In genomic region chr11:108857254-108857653, GRCm38 (mm10) we compare ENCODE assay signal across 16 mouse cellular contexts.
A peak's percentile ranks its signal among the peaks of the same experiment; 100 is the strongest.
DNase-seq lines count a peak whose midpoint lies in the region; ATAC-seq and TF ChIP-seq lines count a peak whose summit lies in the region.
"Had no signal": no experiment of that assay in that cellular context is flagged by ENCODE, and none has a peak within 500 bp of the region (broad histone marks: within the 10 kb centered on the region; RNA-seq: fewer than 3 reads in every experiment).

No protein-coding gene starts in this region.

- DNase-seq in heart, adult 11 months, result peak; percentile 49
- no peak for DNase-seq in heart, postnatal 10 days
- no peak for DNase-seq in left cerebral cortex, adult 2 months (ENCODE audit: extremely low spot score in 1 of 2, low spot score in 2 of 2)
- no peak for DNase-seq in left cerebral cortex, postnatal 10 days (ENCODE audit: extremely low spot score in 1 of 2, low spot score in 2 of 2)
- DNase-seq in lung, adult 18-20 months, result no peak
- no peak for DNase-seq in limb, embryonic 10.5 days (ENCODE audit: low spot score)
- DNase-seq in thymus, postnatal 10 days (ENCODE audit: low spot score in 2 of 2), result no peak
- DNase-seq: gastrocnemius, postnatal 14 days; heart, adult 2 months; kidney, adult 18-20 months; thymus, postnatal 36 days had no signal

- no peaks in the 10 kb centered on the region for H3K27me3 ChIP-seq in lung, embryonic 16.5 days (ENCODE audit: control insufficient read depth, insufficient read depth, low read depth, low read length)
- H3K27me3 ChIP-seq in limb, embryonic 10.5 days (ENCODE audit: low read depth, poor library complexity, severe bottlenecking), result no peaks in the 10 kb centered on the region
- H3K27me3 ChIP-seq: heart, embryonic 13.5 days; hindbrain, embryonic 13.5 days; neural tube, embryonic 15.5 days had no signal

- peaks cover 17% of the 10 kb centered on the region for H3K4me1 ChIP-seq in lung, embryonic 16.5 days (replicated peaks; ENCODE audit: control insufficient read depth, insufficient read depth, low read length)
- H3K4me1 ChIP-seq in limb, embryonic 10.5 days, result peaks cover 20% of the 10 kb centered on the region

- no peak overlapping the region for H3K4me2 ChIP-seq in lung, embryonic 16.5 days (ENCODE audit: low read depth, low read length)
- H3K4me2 ChIP-seq: heart, embryonic 13.5 days; hindbrain, embryonic 13.5 days; neural tube, embryonic 15.5 days had no signal

- 30% methylated on average over 6 of the region's 6 CpGs for WGBS in lung, embryonic 16.5 days
- WGBS in limb, embryonic 10.5 days, result 49% methylated on average over 6 of the region's 6 CpGs

- H3K4me3 ChIP-seq in left cerebral cortex, adult 2 months, result no peak overlapping the region
- H3K4me3 ChIP-seq in lung, embryonic 16.5 days (ENCODE audit: low read length), result no peak overlapping the region
- no peak overlapping the region for H3K4me3 ChIP-seq in limb, embryonic 10.5 days
- H3K4me3 ChIP-seq: heart, adult 2 months; heart, embryonic 13.5 days; hindbrain, embryonic 13.5 days; neural tube, embryonic 15.5 days had no signal

- TF ChIP-seq CTCF in left cerebral cortex, adult 2 months (IDR thresholded peaks at IDR 0.05), result no peak

- intact Hi-C loops in heart, postnatal 10 days (cut with DNase I), result no loop called here
- intact Hi-C loops in left cerebral cortex, adult 2 months (cut with DNase I), result no loop called here
- intact Hi-C loops in left cerebral cortex, postnatal 10 days (cut with DNase I), result no loop called here

- peak; percentile 26; the same call in 1 of the 2 replicates for ATAC-seq in lung, embryonic 16.5 days (ENCODE audit: low read depth)
- ATAC-seq: inflammation-experienced regulatory T-cells, adult 6 months had no signal

- no peak overlapping the region for H3K9ac ChIP-seq in lung, embryonic 16.5 days (ENCODE audit: low read length)
- H3K9ac ChIP-seq: heart, embryonic 13.5 days; hindbrain, embryonic 13.5 days; neural tube, embryonic 15.5 days had no signal

- H3K36me3 ChIP-seq in lung, embryonic 16.5 days (ENCODE audit: control insufficient read depth, insufficient read depth, low read length), result no peaks in the 10 kb centered on the region
- no peaks in the 10 kb centered on the region for H3K36me3 ChIP-seq in limb, embryonic 10.5 days
- H3K36me3 ChIP-seq: heart, embryonic 13.5 days; hindbrain, embryonic 13.5 days; neural tube, embryonic 15.5 days had no signal

- no peaks in the 10 kb centered on the region for H3K9me3 ChIP-seq in lung, embryonic 16.5 days (ENCODE audit: control insufficient read depth, low read length)
- H3K9me3 ChIP-seq in limb, embryonic 10.5 days (replicated peaks), result no peaks in the 10 kb centered on the region
- H3K9me3 ChIP-seq: heart, embryonic 13.5 days; hindbrain, embryonic 13.5 days; neural tube, embryonic 15.5 days had no signal

- H3K27ac ChIP-seq in left cerebral cortex, adult 2 months, result peak overlapping the region; percentile 33
- peak overlapping the region; percentile 50; the same call in 1 of the 2 replicates for H3K27ac ChIP-seq in lung, embryonic 16.5 days (ENCODE audit: low read length)
- 0 out of 2 replicates have a peak overlapping the region, but pooled peaks have one; percentile 15 for H3K27ac ChIP-seq in limb, embryonic 10.5 days
- H3K27ac ChIP-seq: heart, adult 2 months; heart, embryonic 13.5 days; hindbrain, embryonic 13.5 days had no signal
